17 mouse cellular contexts compared by ENCODE assay signal in the genomic region with DNA sequence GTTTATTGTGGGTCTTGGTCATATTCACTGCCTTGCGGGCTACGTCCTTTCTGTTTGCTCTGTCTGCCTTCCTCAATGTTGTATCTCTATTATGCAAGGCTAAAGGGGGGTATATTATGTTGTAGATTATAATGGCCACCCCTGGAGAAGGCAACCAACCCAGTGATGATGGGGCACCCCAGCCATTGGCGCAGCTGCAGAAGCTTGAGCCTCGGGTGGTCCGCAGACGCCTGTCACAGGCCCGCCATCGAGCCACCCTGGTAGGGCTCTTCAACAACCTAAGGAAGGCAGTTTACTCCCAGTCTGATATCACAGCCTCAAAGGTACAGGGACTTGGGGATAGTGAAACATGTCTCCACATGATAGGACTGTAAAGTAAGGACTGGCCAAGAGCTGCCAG. TPM values are rescaled to one million over a fixed set of nuclear protein-coding genes. Genes with fewer than 3 reads are reported as not detected.
"Had no signal": no experiment of that assay in that cellular context is flagged by ENCODE, and none has a peak within 500 bp of the region (broad histone marks: within the 10 kb centered on the region; RNA-seq: fewer than 3 reads in every experiment).

No protein-coding gene starts in this region.

- ATAC-seq: midbrain, embryonic 15.5 days had no signal

- DNase-seq: thymus, adult 18-20 months had no signal

- H3K36me3 ChIP-seq: lung, embryonic 15.5 days; midbrain, embryonic 10.5 days; midbrain, embryonic 13.5 days; midbrain, embryonic 15.5 days; neural tube, embryonic 13.5 days; neural tube, embryonic 15.5 days had no signal

- H3K4me3 ChIP-seq: lung, embryonic 15.5 days; megakaryocyte, embryonic 14.5 days; midbrain, embryonic 10.5 days; midbrain, embryonic 13.5 days; midbrain, embryonic 15.5 days; myocyte; neural tube, embryonic 13.5 days; neural tube, embryonic 15.5 days had no signal

- H3K4me1 ChIP-seq: lung, embryonic 15.5 days; midbrain, embryonic 10.5 days; midbrain, embryonic 13.5 days; midbrain, embryonic 15.5 days; neural tube, embryonic 13.5 days; neural tube, embryonic 15.5 days had no signal

- H3K4me2 ChIP-seq: lung, embryonic 15.5 days; midbrain, embryonic 13.5 days; midbrain, embryonic 15.5 days; neural tube, embryonic 13.5 days; neural tube, embryonic 15.5 days had no signal

- H3K27me3 ChIP-seq: lung, embryonic 15.5 days; midbrain, embryonic 13.5 days; midbrain, embryonic 15.5 days; neural tube, embryonic 13.5 days; neural tube, embryonic 15.5 days had no signal

- H3K9ac ChIP-seq: liver, postnatal 0 days; lung, embryonic 15.5 days; midbrain, embryonic 13.5 days; midbrain, embryonic 15.5 days; neural tube, embryonic 13.5 days; neural tube, embryonic 15.5 days had no signal

- H3K27ac ChIP-seq: lung, embryonic 15.5 days; macrophage; midbrain, embryonic 10.5 days; midbrain, embryonic 13.5 days; midbrain, embryonic 15.5 days; neural tube, embryonic 13.5 days; neural tube, embryonic 15.5 days had no signal

- H3K9me3 ChIP-seq: lung, embryonic 15.5 days; megakaryocyte, embryonic 14.5 days; midbrain, embryonic 10.5 days; midbrain, embryonic 13.5 days; midbrain, embryonic 15.5 days; neural tube, embryonic 13.5 days; neural tube, embryonic 15.5 days had no signal

RNA-seq across cellular contexts. Expression of gene Stra8, which starts 7.6 kb away (rescaled TPM):
- total RNA-seq: megakaryocyte progenitor cell, adult 5-6 weeks had no signal
- polyA plus RNA-seq: liver, postnatal 0 days; lung, adult 2 months; lung, embryonic 15.5 days; macrophage; midbrain, embryonic 10.5 days; midbrain, embryonic 13.5 days; midbrain, embryonic 15.5 days; myocyte; neural tube, embryonic 11.5 days; neural tube, embryonic 13.5 days; neural tube, embryonic 15.5 days; small intestine, adult 2 months; stomach, embryonic 14.5 days; stomach, embryonic 16.5 days had no signal
